Mouse (Mus musculus) heart, postnatal 0 days (tissue): ENCODE results near the gene Flywch2.

ENCODE experiments used
- CTCF ChIP-seq: IDR thresholded peaks from 2 replicates; pipeline ENCODE4 v1.5.1; 2016; ENCODE audit warnings: antibody characterized with exemption, control low read depth, low read depth
- EP300 ChIP-seq: IDR thresholded peaks from 2 replicates; pipeline ENCODE4 v1.6.1; 2016; ENCODE audit warnings: antibody characterized with exemption, low read depth

- no peak for TF ChIP-seq CTCF
- TF ChIP-seq EP300, result no peak
Measured at GRCm38 (mm10) chr17:23742941-23743340, 42.9 kb downstream of the Flywch2 start.
